Mouse (Mus musculus): ENCODE results near the gene Pttg1ip. TPM values are rescaled to one million over a fixed set of nuclear protein-coding genes. Genes with fewer than 3 reads are reported as not detected.

Gene Pttg1ip
- total RNA-seq, 2 experiments from 2014 or later: 37.6 to 54.1 TPM

DNA sequence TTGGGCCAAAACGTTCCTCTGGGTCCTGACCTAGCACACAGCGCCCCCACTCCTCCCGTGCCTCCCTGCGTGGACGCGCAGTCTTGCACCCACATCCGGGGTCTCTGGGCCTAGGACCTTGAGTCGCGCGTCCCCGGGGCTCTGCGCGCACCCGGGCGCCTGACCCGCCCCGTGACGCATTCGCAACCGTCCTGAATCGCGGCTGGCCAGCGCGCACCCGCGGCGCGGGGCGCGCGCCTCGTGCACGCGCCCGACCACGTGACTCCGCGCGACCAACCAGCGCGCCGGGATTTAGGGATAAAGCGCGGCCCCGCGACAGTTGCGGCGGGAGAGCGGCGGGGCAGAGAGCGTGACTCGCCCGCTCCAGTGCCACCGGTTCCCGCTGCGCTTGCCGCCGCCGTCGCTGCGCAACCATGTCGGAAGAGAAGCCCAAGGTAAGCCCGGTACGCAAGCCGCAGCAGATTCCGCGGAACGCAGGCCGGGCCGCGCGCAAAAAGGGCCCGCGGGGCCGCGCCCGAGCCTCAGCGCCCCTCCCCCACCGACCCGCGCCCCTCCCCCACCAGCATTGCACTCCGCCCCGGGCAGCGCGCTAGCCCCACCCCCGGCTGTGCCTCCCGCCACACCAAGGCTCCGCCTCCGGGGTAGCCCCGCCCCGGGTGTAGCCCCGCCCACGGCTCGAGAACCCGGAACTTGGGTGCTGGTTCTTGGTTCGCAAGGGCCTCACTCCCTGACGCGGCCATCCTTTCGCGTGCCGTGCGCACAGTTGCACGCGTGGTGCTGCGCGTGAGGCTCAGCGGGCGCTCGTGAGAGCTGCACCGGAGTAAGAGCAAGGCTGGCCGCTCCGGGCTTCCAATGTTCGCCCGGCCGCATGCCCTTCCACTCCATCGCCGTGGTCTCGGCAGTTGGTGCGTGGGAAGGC, 24.6 kb downstream of the Pttg1ip start, which contains the start of the genes Sumo3 and Gm49325:
Gene Sumo3, plus strand, starts transcription at position 190 of the 919 bp plus-strand sequence.
Gene Gm49325, plus strand, starts transcription at position 290 of the 919 bp plus-strand sequence.
- peak; percentile 83 for ATAC-seq (replicated peaks; ENCODE audit: poor library complexity)

DNA sequence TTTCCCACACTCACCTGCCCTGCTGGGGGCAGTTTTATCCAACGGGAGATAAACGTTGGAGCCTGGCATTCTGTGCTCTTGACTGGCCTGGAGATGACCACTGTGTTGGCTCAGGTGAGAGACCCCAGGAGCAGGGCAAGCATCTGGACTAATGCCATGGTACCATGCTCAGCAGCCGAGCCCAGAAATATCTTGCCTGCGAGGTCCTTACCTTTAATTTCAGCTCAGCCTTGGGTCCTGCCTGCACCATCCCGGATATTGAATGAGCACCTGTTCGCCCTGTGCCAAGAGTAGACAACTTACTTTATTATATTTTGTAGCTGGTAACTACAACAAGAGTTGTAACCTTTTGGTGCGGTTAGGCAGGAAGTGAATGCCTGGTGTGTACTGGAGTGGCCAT, 25.3 kb downstream of the Pttg1ip start:
- 0 out of 2 replicates have a peak, but pooled peaks have one; percentile 4 for ATAC-seq (replicated peaks; ENCODE audit: poor library complexity)

DNA sequence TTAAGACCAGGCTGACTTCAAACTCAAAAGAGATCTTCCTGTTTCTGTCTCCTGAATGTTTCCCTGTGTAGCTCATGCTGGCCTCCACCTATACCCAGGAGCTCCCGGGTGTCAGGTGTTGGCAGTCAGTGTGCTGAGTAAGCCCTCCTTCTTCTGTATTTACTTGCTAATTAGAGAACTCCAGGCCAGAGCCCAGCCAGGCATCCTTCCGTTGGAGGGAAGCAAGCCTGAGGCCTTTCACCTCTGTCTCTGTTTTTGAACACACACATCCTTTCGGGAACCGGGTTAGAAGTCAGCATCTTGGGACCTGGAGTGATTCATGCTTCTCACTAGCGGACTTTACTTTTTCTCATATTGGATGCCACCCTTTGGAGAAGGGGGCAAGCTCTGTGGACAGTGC, 25.9 kb downstream of the Pttg1ip start:
- ATAC-seq (replicated peaks; ENCODE audit: poor library complexity): no peak

DNA sequence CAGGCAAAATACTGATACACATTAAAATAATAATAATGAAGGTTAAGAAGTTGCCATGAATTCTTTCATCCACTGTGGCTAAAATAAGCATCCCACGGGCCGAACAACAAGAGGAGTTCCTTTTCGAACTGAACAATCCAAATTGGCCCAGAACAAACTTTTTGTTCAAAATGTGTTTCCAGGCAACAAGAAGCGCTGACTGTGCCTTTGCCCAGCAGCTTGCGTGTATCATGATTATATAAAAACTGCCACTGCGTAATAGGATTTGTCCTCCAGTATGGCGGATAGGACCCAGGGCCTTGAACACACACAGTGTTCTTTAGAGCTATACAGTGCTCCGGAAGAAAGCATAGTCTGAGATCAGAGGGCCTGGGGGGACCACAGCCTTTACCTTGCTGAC, 27.1 kb downstream of the Pttg1ip start:
- no peak for ATAC-seq (replicated peaks; ENCODE audit: poor library complexity)

DNA sequence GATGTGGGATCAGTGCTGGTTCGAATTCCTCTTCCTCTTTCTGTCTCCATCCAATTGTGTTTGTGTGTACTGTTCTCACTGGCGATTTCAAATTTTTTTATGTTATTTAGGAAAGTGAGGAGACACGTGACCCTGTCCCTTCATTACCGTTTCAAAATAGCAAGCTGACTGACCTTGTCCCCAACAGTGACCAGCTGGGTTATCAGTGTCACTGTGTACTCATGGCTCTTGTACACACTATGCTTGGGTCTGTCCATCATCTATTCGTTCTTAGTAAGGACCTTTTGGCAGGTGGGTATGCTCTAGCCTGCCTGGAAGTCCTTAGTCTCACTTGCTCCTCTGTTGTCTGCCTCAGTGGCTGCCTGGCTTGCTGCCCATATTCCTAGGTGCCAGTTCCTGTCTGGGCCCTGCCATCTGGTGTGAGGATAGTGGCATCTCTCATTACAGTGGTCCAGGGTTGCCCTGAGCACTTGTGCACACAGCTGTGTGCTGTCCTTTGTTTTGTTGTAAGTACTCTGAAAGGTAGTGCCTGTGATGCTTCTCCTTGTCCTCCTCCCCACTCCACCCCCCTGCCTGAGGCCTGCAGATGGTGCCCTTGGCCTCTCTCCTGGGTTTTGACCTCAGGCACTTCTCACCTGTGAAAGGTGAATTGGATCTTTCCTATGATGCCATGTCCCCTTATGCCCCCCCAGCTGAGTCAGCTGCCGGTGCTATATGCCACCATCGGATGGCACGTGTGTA, 28.9 kb downstream of the Pttg1ip start:
- no peak for ATAC-seq (replicated peaks; ENCODE audit: poor library complexity)

DNA sequence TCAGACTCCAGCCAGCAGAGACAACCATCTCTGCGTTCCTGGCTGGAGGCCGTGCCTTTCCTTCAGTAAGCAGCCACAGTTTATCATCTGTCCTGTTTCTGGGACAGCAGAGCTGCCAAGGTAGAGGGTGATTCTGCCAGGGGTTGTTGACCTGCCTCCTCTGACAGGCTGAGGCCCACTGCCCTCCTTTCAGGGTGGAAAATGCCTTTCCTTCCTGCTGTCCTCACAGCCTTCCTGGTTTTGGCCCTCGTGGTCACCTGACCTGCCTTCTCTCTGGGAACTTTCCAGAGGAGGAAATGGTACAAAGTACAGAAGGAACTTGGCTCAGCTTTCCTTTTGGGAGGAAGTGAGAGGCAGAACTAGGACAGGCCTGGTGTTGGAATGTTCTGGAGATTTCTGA, 31.9 kb downstream of the Pttg1ip start:
- no peak for ATAC-seq (replicated peaks; ENCODE audit: poor library complexity)

DNA sequence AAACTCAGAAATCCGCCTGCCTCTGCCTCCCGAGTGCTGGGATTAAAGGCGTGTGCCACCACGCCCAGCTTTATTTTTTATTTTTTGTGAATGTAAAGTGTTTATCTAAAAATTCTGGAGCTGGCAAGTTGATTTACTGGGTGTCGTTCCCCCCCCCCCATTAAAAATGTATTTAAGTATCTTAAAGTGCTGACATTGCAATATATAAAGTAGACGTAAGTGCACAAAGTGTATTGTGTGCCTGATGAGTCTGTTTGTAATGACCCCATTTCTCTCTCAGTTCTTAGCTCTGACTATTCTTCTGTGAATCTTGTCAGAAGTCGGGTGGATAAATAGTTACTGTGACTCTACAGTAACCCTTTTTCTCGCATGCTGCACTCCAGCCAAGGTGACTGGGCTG, 34.1 kb downstream of the Pttg1ip start:
- no peak for ATAC-seq (replicated peaks; ENCODE audit: poor library complexity)

DNA sequence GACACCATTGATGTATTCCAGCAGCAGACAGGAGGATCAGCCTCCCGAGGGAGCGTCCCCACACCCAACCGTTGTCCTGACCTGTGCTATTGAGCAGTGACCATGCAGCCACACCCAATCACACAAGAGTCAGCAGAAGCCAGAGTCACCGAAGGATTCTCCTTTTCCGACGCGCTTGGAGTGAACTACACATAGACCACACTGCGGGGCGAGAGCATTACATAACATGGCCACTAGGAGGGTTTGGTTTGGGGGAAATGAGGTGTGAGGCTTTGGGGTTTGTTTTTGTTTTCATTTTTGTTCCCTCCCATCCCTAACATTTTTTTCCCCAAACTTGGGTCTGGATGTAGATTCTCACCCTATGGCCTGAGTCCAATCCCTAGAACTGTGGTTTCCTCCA, 34.6 kb downstream of the Pttg1ip start:
- 0 out of 2 replicates have a peak, but pooled peaks have one; percentile 46 for ATAC-seq (replicated peaks; ENCODE audit: poor library complexity)

DNA sequence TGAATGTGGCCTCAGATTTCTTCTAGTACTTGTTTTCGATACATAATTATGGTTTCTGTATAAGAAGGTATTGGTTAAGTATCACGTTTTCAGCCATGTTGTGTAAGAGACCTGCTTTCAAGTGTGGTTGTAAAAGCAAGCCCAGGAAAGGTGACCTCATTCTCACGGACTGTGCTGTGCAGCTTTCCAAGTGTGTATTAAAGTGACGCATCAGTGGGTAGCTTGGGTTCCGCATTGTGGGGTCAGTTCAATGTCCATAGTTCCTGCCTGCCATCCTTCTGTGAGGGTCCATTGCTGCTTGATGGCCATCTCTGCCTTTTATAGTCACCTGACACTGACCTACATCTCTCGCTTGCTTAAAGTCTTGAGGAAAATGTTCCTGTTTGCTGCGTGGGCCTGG, 35.4 kb downstream of the Pttg1ip start:
- ATAC-seq (replicated peaks; ENCODE audit: poor library complexity): no peak

DNA sequence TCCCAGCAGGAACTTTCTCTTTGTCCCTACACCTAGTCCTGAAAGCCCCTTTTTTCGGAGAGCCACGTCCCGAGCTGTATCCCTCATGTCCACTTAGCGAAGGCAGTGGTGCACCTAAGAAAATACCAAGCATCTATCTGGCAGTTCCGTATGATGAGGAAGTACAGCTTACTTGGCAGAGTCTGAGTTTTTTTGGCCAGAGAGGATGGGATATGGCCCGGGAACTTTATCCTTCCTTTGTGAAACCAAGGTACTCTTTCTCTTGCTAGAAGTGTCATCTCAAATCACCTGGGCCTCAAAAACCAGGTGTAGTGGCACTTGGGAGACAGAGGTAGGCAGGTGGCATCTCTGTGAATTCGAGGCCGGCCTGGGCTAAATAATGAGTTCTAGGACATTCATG, 40.0 kb downstream of the Pttg1ip start:
- ATAC-seq (replicated peaks; ENCODE audit: poor library complexity): no peak

DNA sequence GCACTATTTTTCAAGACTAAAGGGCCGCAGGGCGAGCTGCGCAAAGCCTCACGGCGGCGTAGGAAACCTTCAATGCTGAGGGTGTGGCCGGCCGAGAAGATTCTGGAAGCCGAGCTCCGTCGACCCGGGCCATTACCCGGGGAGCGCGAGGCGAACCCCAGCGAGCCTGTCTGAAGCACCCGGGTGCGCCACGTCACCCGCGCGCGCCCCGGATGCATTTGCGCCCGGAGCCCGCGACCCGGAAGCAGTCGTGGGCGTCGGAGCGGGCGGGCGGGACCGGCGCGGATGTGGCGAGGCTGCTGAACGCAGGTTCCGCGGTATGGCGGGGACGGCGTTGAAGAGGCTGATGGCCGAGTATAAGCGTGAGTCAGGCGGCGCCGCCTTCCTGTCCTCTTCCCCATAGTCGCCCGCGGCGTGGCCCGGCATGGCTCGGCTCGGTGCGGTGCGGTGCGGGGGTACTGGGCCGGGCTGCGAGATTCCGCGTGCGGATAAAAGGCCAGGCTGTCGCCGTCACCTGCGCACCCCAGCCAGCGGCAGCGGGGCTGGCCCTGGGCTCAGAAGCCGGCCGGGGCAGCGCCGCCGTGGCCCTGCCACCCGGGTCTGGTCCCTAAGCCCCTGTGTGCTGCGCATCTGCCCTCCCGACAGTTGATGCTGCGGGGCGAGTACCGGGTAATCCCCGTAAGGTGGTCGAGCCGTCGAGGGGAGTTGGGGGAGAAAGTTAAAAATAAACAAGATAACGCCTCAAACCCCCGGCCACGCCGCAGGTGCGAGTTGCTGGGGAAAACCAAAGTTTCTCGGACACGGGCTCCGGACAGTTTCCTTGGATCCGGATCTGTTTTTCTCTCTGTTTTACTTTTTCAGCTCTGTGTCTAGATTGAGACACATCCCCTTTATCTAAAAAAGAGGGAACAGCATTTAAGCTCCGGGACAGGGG, 40.8 kb downstream of the Pttg1ip start, which contains the start of gene Ube2g2:
Gene Ube2g2, plus strand, starts transcription at position 221 of the 934 bp plus-strand sequence.
- ATAC-seq (replicated peaks; ENCODE audit: poor library complexity): peak; percentile 89

DNA sequence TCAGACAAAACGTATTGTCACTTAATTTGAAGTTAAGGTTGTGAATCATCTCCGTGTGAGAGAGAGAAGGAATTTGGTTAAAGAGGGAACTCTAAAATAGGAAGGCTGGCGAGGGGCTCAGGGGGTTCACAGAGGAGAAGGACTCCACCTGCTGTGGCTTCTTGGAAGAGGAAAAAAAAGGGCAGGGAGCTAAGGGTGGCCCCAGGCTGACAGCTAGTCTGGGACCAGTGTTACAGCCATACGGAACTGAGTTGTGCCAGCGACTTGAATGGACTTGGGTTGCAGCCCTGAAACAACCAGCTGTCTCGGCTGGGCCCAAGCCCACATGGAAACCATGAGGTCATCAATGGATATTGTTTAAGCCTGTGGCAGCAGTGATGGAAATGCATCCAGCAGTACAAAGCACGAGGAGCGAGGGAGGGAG, 41.6 kb downstream of the Pttg1ip start:
- peak; percentile 12 for ATAC-seq (replicated peaks; ENCODE audit: poor library complexity)

DNA sequence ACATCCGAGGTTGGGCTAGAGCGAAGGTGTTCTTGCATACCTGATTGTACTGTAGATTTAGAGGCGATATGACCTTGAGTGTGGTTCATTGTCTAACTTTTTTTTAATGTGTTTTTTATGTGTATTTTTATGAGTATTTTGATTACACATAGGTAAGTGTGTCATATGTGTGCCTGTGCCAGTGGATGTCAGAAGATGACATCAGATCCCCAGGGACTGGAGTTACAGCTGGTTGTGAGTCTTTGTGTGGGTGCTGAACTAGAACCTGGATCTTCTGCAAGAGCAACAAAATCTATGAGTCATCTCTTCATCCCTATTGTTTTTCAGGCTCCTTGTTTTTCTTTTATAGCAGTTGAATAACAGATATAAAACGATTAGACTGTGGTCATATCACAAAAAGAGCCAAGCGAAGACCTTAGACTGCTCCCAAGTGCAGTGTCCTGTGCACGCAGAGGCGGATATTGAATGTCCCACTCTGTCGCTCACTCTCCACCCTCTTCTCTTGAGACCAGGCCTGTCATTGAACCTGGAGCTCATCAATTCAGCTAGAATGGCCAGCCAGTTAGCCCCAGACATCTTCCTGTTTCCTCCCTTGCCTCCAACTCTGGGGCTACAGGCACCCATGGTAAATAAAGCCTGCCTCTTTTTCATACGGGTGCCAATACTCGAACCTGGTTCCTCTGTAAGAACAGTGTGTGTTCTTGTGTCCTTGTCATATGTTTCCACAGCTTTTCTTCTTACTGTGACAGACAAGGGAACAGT, 42.3 kb downstream of the Pttg1ip start:
- ATAC-seq (replicated peaks; ENCODE audit: poor library complexity): no peak

DNA sequence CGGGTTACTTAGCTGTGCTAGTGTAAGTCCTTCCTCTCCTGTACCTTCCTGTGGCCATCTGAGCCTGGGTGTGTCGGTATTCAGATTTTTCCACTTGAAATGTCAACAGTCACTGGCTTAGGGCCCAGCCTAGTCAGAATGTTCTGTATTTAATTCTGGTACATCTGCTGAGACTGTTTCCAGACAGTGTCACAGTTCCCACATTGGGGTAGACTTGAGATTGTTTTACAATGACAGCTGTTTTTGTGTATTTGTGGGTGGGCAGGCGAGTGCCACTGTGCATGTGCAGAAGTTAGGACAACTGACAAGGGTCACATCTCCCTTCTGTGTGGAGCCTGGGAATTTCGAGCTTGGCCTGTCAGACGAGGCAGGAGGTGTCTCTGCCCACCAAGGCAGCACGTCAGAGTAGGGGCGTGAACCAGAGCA, 43.1 kb downstream of the Pttg1ip start:
- no peak for ATAC-seq (replicated peaks; ENCODE audit: poor library complexity)

DNA sequence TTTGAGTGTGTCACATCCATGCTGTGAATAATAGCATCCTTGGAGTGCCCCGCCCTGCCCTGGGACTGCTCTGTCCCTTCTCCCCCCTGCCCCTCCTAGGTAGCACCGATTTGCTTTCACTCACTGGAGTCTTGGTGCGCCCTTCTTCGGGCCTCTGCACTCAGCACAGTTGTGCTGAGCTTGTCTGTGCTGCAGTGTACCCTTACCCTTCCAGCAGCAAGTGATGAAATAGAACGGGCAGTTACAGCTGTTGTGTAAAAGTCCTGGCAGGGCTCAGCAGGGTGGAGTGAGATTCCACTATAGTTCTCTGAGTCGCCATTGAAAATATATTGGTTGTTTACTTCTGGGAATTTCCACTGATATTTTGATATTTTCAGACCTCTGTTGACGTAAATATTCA, 44.5 kb downstream of the Pttg1ip start:
- ATAC-seq (replicated peaks; ENCODE audit: poor library complexity): no peak

DNA sequence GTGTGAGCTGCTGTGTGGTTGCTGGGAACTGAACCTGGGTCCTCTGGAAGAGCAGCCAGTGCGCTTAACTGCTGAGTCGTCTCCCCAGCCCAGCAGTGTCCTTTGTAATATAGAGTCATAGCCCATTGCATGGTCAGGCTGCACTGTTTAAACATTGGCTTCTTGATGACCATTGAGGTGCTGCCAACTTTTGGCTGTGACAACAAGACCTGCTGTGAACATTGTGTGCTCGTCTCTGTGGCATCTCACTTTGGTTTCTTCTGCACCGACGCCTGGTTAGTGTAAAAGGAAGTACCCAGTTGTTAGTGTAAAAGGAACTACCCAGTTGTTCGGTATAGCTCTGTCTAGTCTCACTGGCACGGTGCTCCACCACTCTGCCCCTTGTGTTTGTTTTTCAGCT, 45.1 kb downstream of the Pttg1ip start:
- no peak for ATAC-seq (replicated peaks; ENCODE audit: poor library complexity)

DNA sequence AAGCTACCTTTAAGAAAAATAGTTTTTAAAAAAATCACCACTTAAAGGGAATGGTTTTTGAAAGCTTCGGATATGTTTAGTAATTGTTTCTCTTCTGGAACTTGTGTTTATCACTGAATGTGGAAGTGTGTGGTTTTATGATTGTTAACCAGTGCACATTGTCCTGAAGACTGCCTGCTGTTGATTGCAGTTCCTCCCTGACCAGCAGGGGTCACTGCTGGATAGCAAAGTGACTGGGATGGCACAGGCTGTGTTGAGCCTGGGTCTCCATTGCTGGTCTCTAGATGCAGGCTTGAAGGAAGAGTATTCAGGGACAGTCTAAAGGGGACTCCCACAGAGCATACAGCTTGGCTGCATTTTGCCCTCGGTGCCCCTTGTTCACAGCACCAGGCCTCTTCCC, 46.0 kb downstream of the Pttg1ip start:
- peak; percentile 87 for ATAC-seq (replicated peaks; ENCODE audit: poor library complexity)

DNA sequence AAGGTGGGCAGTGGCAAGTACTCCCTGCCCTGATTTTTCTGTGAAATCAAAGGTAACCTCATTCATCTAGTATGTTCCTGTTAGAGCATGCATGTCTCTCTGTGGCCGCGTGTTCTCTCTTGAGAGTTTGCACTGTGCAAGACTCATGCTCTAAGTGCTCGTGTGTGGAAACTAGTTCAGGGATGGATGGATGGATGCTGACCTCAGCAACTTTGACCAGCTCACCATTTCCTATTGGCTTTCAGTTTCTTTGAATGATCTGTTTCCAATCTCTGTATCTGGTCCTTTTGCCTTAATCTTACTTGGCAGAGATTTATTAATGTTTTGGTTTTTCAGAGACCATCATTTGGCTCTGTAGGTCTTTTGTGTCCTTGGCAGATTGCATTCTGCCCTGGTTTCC, 47.6 kb downstream of the Pttg1ip start:
- ATAC-seq (replicated peaks; ENCODE audit: poor library complexity): no peak

DNA sequence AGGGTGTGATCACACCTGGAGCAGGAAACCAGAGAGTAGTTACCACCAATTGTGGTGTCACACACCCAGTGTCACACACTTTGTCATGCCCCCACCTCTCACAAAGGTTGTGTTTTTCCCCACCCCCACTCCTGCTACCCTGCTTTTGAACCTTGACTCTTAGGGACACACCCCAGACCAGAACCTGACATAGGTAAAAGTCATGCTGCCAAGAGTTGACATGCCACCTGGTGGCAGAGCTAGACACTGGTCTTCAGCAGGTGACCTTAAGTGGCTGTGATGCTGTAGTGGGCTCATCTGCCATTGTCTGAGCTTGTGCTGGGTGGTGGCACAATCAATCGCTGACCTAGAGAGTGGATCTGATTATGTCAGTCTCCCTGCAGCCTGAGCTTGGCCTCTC, 48.5 kb downstream of the Pttg1ip start:
- ATAC-seq (replicated peaks; ENCODE audit: poor library complexity): no peak

DNA sequence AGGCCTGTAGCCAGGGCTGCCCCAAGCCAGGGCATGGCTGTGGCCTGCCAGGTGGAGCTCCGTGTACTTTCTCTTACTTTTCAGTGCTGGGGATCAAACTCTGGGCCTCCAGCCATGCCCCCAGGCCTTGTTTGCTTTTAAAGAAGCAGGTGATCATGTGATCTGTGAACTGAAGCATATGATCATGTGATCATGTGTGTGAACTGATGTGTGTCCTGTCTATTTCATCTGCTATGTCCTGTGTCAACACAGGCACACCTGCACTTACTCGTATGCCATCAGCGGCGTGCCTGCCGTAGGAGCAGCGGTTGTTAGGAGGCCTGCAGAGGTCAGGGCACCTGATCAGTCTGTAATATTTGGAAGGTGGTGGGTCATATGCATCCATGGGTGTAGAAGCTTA, 52.5 kb downstream of the Pttg1ip start:
- ATAC-seq (replicated peaks; ENCODE audit: poor library complexity): no peak
